Mouse (Mus musculus): Measurements from ENCODE around the gene Cacna2d3.

DNA sequence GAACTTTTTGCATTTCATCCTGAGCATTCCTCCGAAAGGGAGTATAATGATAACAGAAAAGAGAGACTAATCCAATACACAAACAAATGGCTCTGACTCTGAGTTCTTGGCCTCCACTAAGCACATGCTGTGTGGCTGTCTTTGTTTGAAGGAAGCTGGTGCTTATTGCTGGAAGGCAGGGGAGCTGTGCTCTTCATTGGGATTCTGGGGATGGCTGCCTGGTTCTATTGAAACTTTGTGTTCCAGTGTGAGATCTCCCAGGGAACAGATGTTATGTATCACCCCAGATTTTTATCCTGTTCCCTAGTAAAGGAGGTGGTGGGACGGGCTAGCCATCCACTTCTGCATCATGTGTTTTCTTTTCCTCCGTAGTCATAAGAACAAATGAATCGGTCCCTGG lies 856.7 kb downstream of the Cacna2d3 start:
- TF ChIP-seq CTCF (conservative IDR thresholded peaks at IDR 0.05 in 1 of 2, IDR thresholded peaks at IDR 0.05 in 1 of 2; ENCODE audit: low read depth in 2 of 2, low read length in 2 of 2) (no peak), GABPA (IDR thresholded peaks at IDR 0.05; ENCODE audit: insufficient replicate concordance, low read depth, low read length) (no peak), MEF2A (IDR thresholded peaks at IDR 0.05; ENCODE audit: borderline replicate concordance, low read depth, low read length) (no peak), E2F4 (IDR thresholded peaks at IDR 0.05; ENCODE audit: insufficient replicate concordance, low read depth, low read length) (no peak), POLR2A (IDR thresholded peaks at IDR 0.05; ENCODE audit: low read depth, low read length) (no peak), MXI1 (IDR thresholded peaks at IDR 0.05; ENCODE audit: low read depth, low read length) (no peak), USF1 (IDR thresholded peaks at IDR 0.05; ENCODE audit: low read depth, low read length) (no peak)

Data from CH12.LX (cell line).